Mouse (Mus musculus) cerebellum, adult 8-10 months (tissue): ENCODE data around the gene Alg6.
A peak's percentile ranks its signal among the peaks of the same experiment; 100 is the strongest.

Experiments
- DNase-seq: peaks from one replicate; pipeline ENCODE4 v3.0.0; 2022

Gene Alg6

GRCm38 (mm10) chr4:99714904-99715782 lies at the start of gene Alg6:
Alg6 (plus strand) TSS chr4:99715664.
- DNase-seq: peak; percentile 98

- no peak for DNase-seq
Measured at GRCm38 (mm10) chr4:99670203-99670851, 45.1 kb upstream of the Alg6 start.

- DNase-seq: no peak
Measured at GRCm38 (mm10) chr4:99675191-99675590, 40.3 kb upstream of the Alg6 start.

GRCm38 (mm10) chr4:99683941-99684340 lies 31.5 kb upstream of the Alg6 start:
- DNase-seq: no peak

GRCm38 (mm10) chr4:99686308-99686707 lies 29.2 kb upstream of the Alg6 start:
- DNase-seq: no peak

- DNase-seq: peak; percentile 89
Measured at GRCm38 (mm10) chr4:99712583-99713183, 2.8 kb upstream of the Alg6 start.

- no peak for DNase-seq
Measured at GRCm38 (mm10) chr4:99713971-99714370, 1.5 kb upstream of the Alg6 start.

GRCm38 (mm10) chr4:99715783-99716416 lies 436 bp downstream of the Alg6 start:
- no peak for DNase-seq

- DNase-seq: no peak
Measured at GRCm38 (mm10) chr4:99717905-99718304, 2.4 kb downstream of the Alg6 start.

GRCm38 (mm10) chr4:99724331-99724730 lies 8.9 kb downstream of the Alg6 start:
- no peak for DNase-seq

- DNase-seq: no peak
Measured at GRCm38 (mm10) chr4:99725914-99726451, 10.5 kb downstream of the Alg6 start.

GRCm38 (mm10) chr4:99739836-99740235 lies 24.4 kb downstream of the Alg6 start:
- DNase-seq: no peak

GRCm38 (mm10) chr4:99752426-99752825 lies 37.0 kb downstream of the Alg6 start:
- no peak for DNase-seq

- DNase-seq: no peak
Measured at GRCm38 (mm10) chr4:99766303-99766702, 50.8 kb downstream of the Alg6 start.

GRCm38 (mm10) chr4:99766753-99767152 lies 51.3 kb downstream of the Alg6 start:
- peak; percentile 2 for DNase-seq

- no peak for DNase-seq
Measured at GRCm38 (mm10) chr4:99770555-99770954, 55.1 kb downstream of the Alg6 start.

GRCm38 (mm10) chr4:99773041-99773440 lies 57.6 kb downstream of the Alg6 start:
- no peak for DNase-seq

- no peak for DNase-seq
Measured at GRCm38 (mm10) chr4:99792365-99792764, 76.9 kb downstream of the Alg6 start.
